ENCODE assay signal across 25 mouse cellular contexts in genomic region chr7:128393756-128394155, GRCm38 (mm10). TPM values are rescaled to one million over a fixed set of nuclear protein-coding genes. Genes with fewer than 3 reads are reported as not detected.
DNase-seq lines count a peak whose midpoint lies in the region; ATAC-seq and TF ChIP-seq lines count a peak whose summit lies in the region.
"Had no signal": no experiment of that assay in that cellular context is flagged by ENCODE, and none has a peak within 500 bp of the region (broad histone marks: within the 10 kb centered on the region; RNA-seq: fewer than 3 reads in every experiment).

No protein-coding gene starts in this region.

- 0 out of 2 replicates have a peak overlapping the region, but pooled peaks have one; percentile 36 for H3K27ac ChIP-seq in heart, embryonic 10.5 days
- peak overlapping the region; percentile 33 for H3K27ac ChIP-seq in thymus, adult 2 months (ENCODE audit: control insufficient read depth, insufficient read depth, low read length)
- peak overlapping the region; percentile 99 for H3K27ac ChIP-seq in bone marrow macrophage, adult 2 months (ENCODE audit: insufficient read depth, low read depth, low read length)
- H3K27ac ChIP-seq: intestine, embryonic 15.5 days; layer of hippocampus, adult 2 months; liver, embryonic 14.5 days; midbrain, embryonic 10.5 days; midbrain, embryonic 15.5 days; stomach, embryonic 15.5 days had no signal

- no peak for TF ChIP-seq POLR2A in thymus, adult 2 months (IDR thresholded peaks at IDR 0.05; ENCODE audit: control insufficient read depth, extremely low read depth, insufficient read depth, low read length, poor library complexity)
- no peak for TF ChIP-seq POLR2A in bone marrow macrophage, adult 2 months (IDR thresholded peaks at IDR 0.05; ENCODE audit: borderline replicate concordance, low read depth, low read length)

- no peak for TF ChIP-seq CTCF in thymus, adult 2 months (IDR thresholded peaks at IDR 0.05; ENCODE audit: borderline replicate concordance, control insufficient read depth, extremely low read depth, insufficient read depth, low read length, poor library complexity)
- TF ChIP-seq CTCF in G1E (IDR thresholded peaks at IDR 0.05; ENCODE audit: low read depth, low read length), result no peak
- no peak for TF ChIP-seq CTCF in bone marrow macrophage, adult 2 months (IDR thresholded peaks at IDR 0.05; ENCODE audit: low read depth, low read length)

- H3K27me3 ChIP-seq in heart, embryonic 10.5 days (ENCODE audit: insufficient read depth, poor library complexity, severe bottlenecking), result no peaks in the 10 kb centered on the region
- H3K27me3 ChIP-seq in thymus, adult 2 months (ENCODE audit: control insufficient read depth, insufficient read depth, low read length), result no peaks in the 10 kb centered on the region
- H3K27me3 ChIP-seq in G1E (ENCODE audit: insufficient read depth, low read length), result no peaks in the 10 kb centered on the region
- H3K27me3 ChIP-seq: intestine, embryonic 15.5 days; lung, embryonic 15.5 days; midbrain, embryonic 15.5 days; stomach, embryonic 15.5 days had no signal

- H3K9me3 ChIP-seq in heart, embryonic 10.5 days, result no peaks in the 10 kb centered on the region
- no peaks in the 10 kb centered on the region for H3K9me3 ChIP-seq in G1E (replicated peaks)
- H3K9me3 ChIP-seq: hindbrain, embryonic 10.5 days; intestine, embryonic 15.5 days; lung, embryonic 15.5 days; midbrain, embryonic 10.5 days; midbrain, embryonic 15.5 days; stomach, embryonic 15.5 days had no signal

- intact Hi-C loops in heart, postnatal 25 days (cut with DNase I), result no loop called here

- H3K36me3 ChIP-seq in heart, embryonic 10.5 days, result no peaks in the 10 kb centered on the region
- no peaks in the 10 kb centered on the region; the same call in 1 of the 2 replicates for H3K36me3 ChIP-seq in thymus, adult 2 months (ENCODE audit: control insufficient read depth, insufficient read depth, low read length)
- peaks cover 87% of the 10 kb centered on the region for H3K36me3 ChIP-seq in G1E (replicated peaks)
- H3K36me3 ChIP-seq: hindbrain, embryonic 10.5 days; intestine, embryonic 15.5 days; lung, embryonic 15.5 days; midbrain, embryonic 10.5 days; midbrain, embryonic 15.5 days; stomach, embryonic 15.5 days had no signal

- 37% methylated on average over 4 of the region's 4 CpGs for WGBS in heart, embryonic 10.5 days
- 40% methylated on average over 4 of the region's 4 CpGs for WGBS in thymus, adult 2 months

- no peak for ATAC-seq in G1E (ENCODE audit: extremely low read depth, insufficient number of reproducible peaks, low FRiP score, poor library complexity, severe bottlenecking)
- ATAC-seq: forebrain, embryonic 14.5 days; hindbrain, embryonic 16.5 days; intestine, embryonic 15.5 days; midbrain, embryonic 15.5 days had no signal

- peaks cover 55% of the 10 kb centered on the region for H3K4me1 ChIP-seq in heart, embryonic 10.5 days
- H3K4me1 ChIP-seq in thymus, adult 2 months (replicated peaks; ENCODE audit: control insufficient read depth, insufficient read depth, low read length), result peaks cover 71% of the 10 kb centered on the region
- peaks cover 89% of the 10 kb centered on the region for H3K4me1 ChIP-seq in G1E (ENCODE audit: insufficient read depth, low read depth, low read length)
- H3K4me1 ChIP-seq in bone marrow macrophage, adult 2 months (ENCODE audit: control insufficient read depth, insufficient read depth, low read length), result peaks cover 65% of the 10 kb centered on the region
- H3K4me1 ChIP-seq: midbrain, embryonic 15.5 days had no signal

- DNase-seq in heart, embryonic 10.5 days (ENCODE audit: low spot score), result no peak
- no peak for DNase-seq in heart, postnatal 25 days (ENCODE audit: low spot score)
- DNase-seq in thymus, adult 2 months, result no peak
- no peak for DNase-seq in thymus, postnatal 4 days
- DNase-seq in G1E (ENCODE audit: low spot score), result no peak
- DNase-seq in embryo, embryonic 10.5 days (ENCODE audit: low spot score), result no peak
- no peak for DNase-seq in lung, postnatal 36 days
- DNase-seq: adrenal gland, postnatal 25 days; cerebellum, adult 18-20 months; gastrocnemius, postnatal 25 days; kidney, adult 2 months; kidney, postnatal 36 days; left cerebral cortex, postnatal 4 days; right cerebral cortex, postnatal 25 days had no signal

- H3K4me3 ChIP-seq in heart, embryonic 10.5 days, result no peak overlapping the region
- H3K4me3 ChIP-seq in thymus, adult 2 months (ENCODE audit: control insufficient read depth, insufficient read depth, low read length), result no peak overlapping the region
- H3K4me3 ChIP-seq in G1E (ENCODE audit: low read depth, low read length), result peak overlapping the region; percentile 40; the same call in 1 of the 2 replicates
- no peak overlapping the region for H3K4me3 ChIP-seq in bone marrow macrophage, adult 2 months (ENCODE audit: insufficient read depth, low read length)
- H3K4me3 ChIP-seq: hindbrain, embryonic 10.5 days; intestine, embryonic 15.5 days; layer of hippocampus, adult 2 months; lung, embryonic 15.5 days; midbrain, embryonic 10.5 days; midbrain, embryonic 15.5 days; stomach, embryonic 15.5 days had no signal

RNA-seq across cellular contexts. Expression of gene Rgs10, which starts 24.8 kb away (rescaled TPM):
- 16.4 and 19.3 TPM in 2 replicates for polyA plus RNA-seq in heart, embryonic 10.5 days (2016; fragmentation: Nextera tagmentation; extraction: Ambion mirVana)
- 10 to 100 TPM; 10.7 to 11.8 TPM for total RNA-seq in heart, postnatal 25 days (2021)
- polyA plus RNA-seq in thymus, adult 2 months (2012; rRNA removed), result 62.5 and 71.8 TPM in 2 replicates
- total RNA-seq in G1E (2014; fragmentation: Nextera tagmentation) (156 and 172 TPM in 2 replicates), G1E (2017) (121 and 126 TPM in 2 replicates)
- polyA plus RNA-seq in G1E (2012), result 133 and 183 TPM in 2 replicates
- polyA plus RNA-seq in bone marrow macrophage, adult 2 months (2012; ENCODE audit: insufficient read depth, insufficient read length, missing spikeins), result 731 and 826 TPM in 2 replicates

Comparison
In these comparisons a context has a peak if more than half of its experiments do, and no peak if none do; other contexts are left out.
1. H3K27ac ChIP-seq: peak in every context shown above with its lines; median percentile 99 in bone marrow macrophage, adult 2 months; 36 in heart, embryonic 10.5 days; 33 in thymus, adult 2 months.